Comparison of ENCODE assay signal across 19 mouse cellular contexts in genomic region chr11:99076744-99077319, GRCm38 (mm10). TPM values are rescaled to one million over a fixed set of nuclear protein-coding genes. Genes with fewer than 3 reads are reported as not detected.
DNase-seq lines count a peak whose midpoint lies in the region; ATAC-seq and TF ChIP-seq lines count a peak whose summit lies in the region.
"Had no signal": no experiment of that assay in that cellular context is flagged by ENCODE, and none has a peak within 500 bp of the region (broad histone marks: within the 10 kb centered on the region; RNA-seq: fewer than 3 reads in every experiment).

No protein-coding gene starts in this region.

- H3K4me2 ChIP-seq in limb, embryonic 12.5 days: no peak overlapping the region
- no peak overlapping the region for H3K4me2 ChIP-seq in liver, postnatal 0 days (ENCODE audit: low read depth, low read length)
- H3K4me2 ChIP-seq: liver, embryonic 12.5 days; stomach, embryonic 15.5 days had no signal

- DNase-seq in gastrocnemius, adult 2 months: peak; percentile 8
- DNase-seq in gastrocnemius, postnatal 36 days: no peak
- DNase-seq in 3T3-L1 (ENCODE audit: low read depth, low spot score): peak; percentile 95
- DNase-seq in brain, adult 2 months (ENCODE audit: low read depth, low spot score): peak; percentile 40
- no peak for DNase-seq in yolk sac, embryonic 10.5 days (ENCODE audit: low spot score)
- DNase-seq in liver, postnatal 0 days: no peak
- DNase-seq in thymus, postnatal 0 days (ENCODE audit: low spot score): no peak
- DNase-seq: adrenal gland, adult 2 months; B cell, adult 2 months; cerebellum, postnatal 14 days; gastrocnemius, postnatal 10 days; heart, adult 2 months; kidney, adult 8-10 months; kidney, postnatal 36 days; spleen, adult 18-20 months; thymus, postnatal 4 days had no signal

- no peak for ATAC-seq in limb, embryonic 12.5 days (ENCODE audit: insufficient number of reproducible peaks, insufficient read depth, low FRiP score, low TSS enrichment, low read depth)
- ATAC-seq in liver, postnatal 0 days: no peak
- ATAC-seq: liver, embryonic 12.5 days had no signal

- H3K27me3 ChIP-seq in limb, embryonic 12.5 days: no peaks in the 10 kb centered on the region
- no peaks in the 10 kb centered on the region for H3K27me3 ChIP-seq in liver, postnatal 0 days (ENCODE audit: insufficient read depth, low read length)
- H3K27me3 ChIP-seq: stomach, embryonic 15.5 days had no signal

- H3K27ac ChIP-seq in gastrocnemius, adult 2 months: no peak overlapping the region
- peak overlapping the region; percentile 9; the same call in 1 of the 2 replicates for H3K27ac ChIP-seq in limb, embryonic 12.5 days
- H3K27ac ChIP-seq in liver, postnatal 0 days (ENCODE audit: low read depth): no peak overlapping the region
- H3K27ac ChIP-seq: heart, adult 2 months; liver, embryonic 12.5 days; stomach, embryonic 15.5 days had no signal

- TF ChIP-seq EP300 in liver, postnatal 0 days (IDR thresholded peaks at IDR 0.05; ENCODE audit: low read depth): no peak

- H3K4me3 ChIP-seq in gastrocnemius, adult 2 months: no peak overlapping the region
- no peak overlapping the region for H3K4me3 ChIP-seq in limb, embryonic 12.5 days (replicated peaks)
- no peak overlapping the region for H3K4me3 ChIP-seq in liver, postnatal 0 days (ENCODE audit: low read depth, low read length)
- H3K4me3 ChIP-seq: heart, adult 2 months; liver, embryonic 12.5 days; stomach, embryonic 15.5 days had no signal

- no peak for TF ChIP-seq CTCF in gastrocnemius, adult 2 months (IDR thresholded peaks at IDR 0.05)
- no peak for TF ChIP-seq CTCF in liver, postnatal 0 days (IDR thresholded peaks at IDR 0.05; ENCODE audit: low read depth)

- no peak overlapping the region for H3K9ac ChIP-seq in limb, embryonic 12.5 days (replicated peaks)
- no peak overlapping the region for H3K9ac ChIP-seq in liver, postnatal 0 days (replicated peaks)
- H3K9ac ChIP-seq: liver, embryonic 12.5 days; stomach, embryonic 15.5 days had no signal

- 76% methylated on average over 5 of the region's 5 CpGs for WGBS in limb, embryonic 12.5 days
- 44% methylated on average over 5 of the region's 5 CpGs for WGBS in liver, postnatal 0 days (ENCODE audit: insufficient replicate concordance)

- H3K9me3 ChIP-seq in limb, embryonic 12.5 days: no peaks in the 10 kb centered on the region
- no peaks in the 10 kb centered on the region for H3K9me3 ChIP-seq in liver, postnatal 0 days (ENCODE audit: low read length)
- H3K9me3 ChIP-seq: liver, embryonic 12.5 days; stomach, embryonic 15.5 days had no signal

- H3K4me1 ChIP-seq in limb, embryonic 12.5 days (replicated peaks): peaks cover 77% of the 10 kb centered on the region
- H3K4me1 ChIP-seq in liver, postnatal 0 days (ENCODE audit: insufficient read depth): peaks cover 1% of the 10 kb centered on the region; the same call in 1 of the 2 replicates
- H3K4me1 ChIP-seq: liver, embryonic 12.5 days had no signal

- H3K36me3 ChIP-seq in limb, embryonic 12.5 days: no peaks in the 10 kb centered on the region
- no peaks in the 10 kb centered on the region for H3K36me3 ChIP-seq in liver, postnatal 0 days (replicated peaks; ENCODE audit: insufficient read depth, low read length)
- H3K36me3 ChIP-seq: liver, embryonic 12.5 days; stomach, embryonic 15.5 days had no signal

- intact Hi-C loops in gastrocnemius, adult 2 months (cut with DNase I): no loop called here
- intact Hi-C loops in gastrocnemius, postnatal 36 days (cut with DNase I): no loop called here

RNA-seq across cellular contexts. Expression of gene Tns4, which starts 12.3 kb away (rescaled TPM):
- total RNA-seq in gastrocnemius, adult 2 months (2021): under 1 TPM in 1 of 2 experiments, not detected in 1; 0.22 TPM
- total RNA-seq in gastrocnemius, postnatal 36 days (2021): not detected
- polyA plus RNA-seq in limb, embryonic 12.5 days (2016; fragmentation: Nextera tagmentation; extraction: Ambion mirVana): 0.65 and 0.73 TPM in 2 replicates
- 0.25 and 0.31 TPM in 2 replicates for polyA plus RNA-seq in liver, postnatal 0 days (2015; fragmentation: Nextera tagmentation; extraction: Ambion mirVana)
- polyA plus RNA-seq in thymus, postnatal 0 days (2015; fragmentation: Nextera tagmentation; extraction: Ambion mirVana): 1.4 and 1.7 TPM in 2 replicates
- total RNA-seq: gastrocnemius, postnatal 10 days had no signal

RNA-seq across cellular contexts. Expression of gene Igfbp4, which starts 35.8 kb away (rescaled TPM):
- 10 to 100 TPM; 30.4 to 36.8 TPM for total RNA-seq in gastrocnemius, adult 2 months (2021)
- total RNA-seq in gastrocnemius, postnatal 36 days (2021): 10 to 100 TPM; 32.0 to 41.9 TPM
- polyA plus RNA-seq in limb, embryonic 12.5 days (2016; fragmentation: Nextera tagmentation; extraction: Ambion mirVana): 1,037 and 1,115 TPM in 2 replicates
- polyA plus RNA-seq in liver, postnatal 0 days (2015; fragmentation: Nextera tagmentation; extraction: Ambion mirVana): 665 and 672 TPM in 2 replicates
- 85.0 and 98.4 TPM in 2 replicates for polyA plus RNA-seq in thymus, postnatal 0 days (2015; fragmentation: Nextera tagmentation; extraction: Ambion mirVana)

RNA-seq across cellular contexts. Expression of gene Top2a, which starts 52.8 kb away (rescaled TPM):
- total RNA-seq in gastrocnemius, adult 2 months (2021): under 1 TPM; 0.11 to 0.18 TPM
- 1 to 10 TPM; 2.9 to 4.5 TPM for total RNA-seq in gastrocnemius, postnatal 36 days (2021)
- 347 and 362 TPM in 2 replicates for polyA plus RNA-seq in limb, embryonic 12.5 days (2016; fragmentation: Nextera tagmentation; extraction: Ambion mirVana)
- polyA plus RNA-seq in liver, postnatal 0 days (2015; fragmentation: Nextera tagmentation; extraction: Ambion mirVana): 74.3 and 90.2 TPM in 2 replicates
- 298 and 329 TPM in 2 replicates for polyA plus RNA-seq in thymus, postnatal 0 days (2015; fragmentation: Nextera tagmentation; extraction: Ambion mirVana)

Comparison
In these comparisons a context has a peak if more than half of its experiments do, and no peak if none do; other contexts are left out.
1. DNase-seq: peak in gastrocnemius, adult 2 months (single experiment), 3T3-L1 (single experiment) and brain, adult 2 months (single experiment); none in gastrocnemius, postnatal 36 days (0 of 2), yolk sac, embryonic 10.5 days (single experiment), liver, postnatal 0 days (single experiment) and thymus, postnatal 0 days (single experiment).